Mouse (Mus musculus) CD4-positive, CD25-positive, alpha-beta regulatory T cell, adult 2 months (primary cell): ENCODE measurements at regions not wholly inside any gene's neighbourhood (a gene's known extent, or its start where the extent isn't known, plus 50 kb on each side); places are given as distances from the start of the nearest gene placed in this dataset.
"Not testable (repeated sequence)": the region's sequence is repeated elsewhere in the genome, so short reads cannot be mapped to it uniquely, and the experiment has no call there.

Experiments used
- DNase-seq: peaks from one replicate; pipeline ENCODE4 v3.0.0-alpha.2; 2012; ENCODE audit warnings: low read depth, low spot score

DNA sequence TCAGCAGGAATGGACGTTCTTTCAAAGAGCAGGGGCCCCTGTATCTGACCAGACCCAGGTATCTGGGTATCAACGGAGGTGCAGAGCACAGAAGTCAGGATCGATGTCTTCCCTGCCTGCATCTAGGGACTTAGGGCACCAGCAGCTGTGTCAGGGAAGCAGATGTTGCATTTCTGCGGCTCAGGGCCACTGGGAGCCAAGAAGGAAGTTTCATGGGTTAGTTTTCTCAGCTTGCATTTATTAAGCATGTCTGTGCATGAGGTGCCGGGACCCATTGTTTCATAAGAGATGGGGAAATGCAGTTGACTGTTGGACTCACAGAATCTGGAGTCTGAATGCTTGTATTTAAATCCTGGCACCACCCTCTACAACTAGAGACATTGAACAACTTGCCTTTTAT, 71.3 kb upstream of the Spon1 start:
- DNase-seq, result no peak

DNA sequence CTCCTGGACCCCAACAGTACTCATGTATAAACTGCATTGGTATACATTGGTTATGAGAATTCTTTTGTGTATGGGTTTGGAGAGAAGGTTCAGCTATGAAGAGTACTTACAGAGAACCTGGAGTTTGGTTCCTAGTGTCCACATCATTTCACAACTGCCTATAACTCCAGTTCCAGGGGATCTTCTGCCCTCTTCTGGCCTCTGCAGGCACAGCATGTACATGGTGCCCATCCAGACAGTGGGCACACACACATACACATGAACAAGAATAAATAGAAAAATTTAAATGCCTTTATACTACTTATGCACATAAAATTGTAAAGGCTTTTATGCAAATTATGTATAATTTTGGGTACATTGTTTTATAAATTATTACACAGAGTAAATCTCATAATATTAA, 59.9 kb upstream of the Spon1 start:
- DNase-seq, result no peak

DNA sequence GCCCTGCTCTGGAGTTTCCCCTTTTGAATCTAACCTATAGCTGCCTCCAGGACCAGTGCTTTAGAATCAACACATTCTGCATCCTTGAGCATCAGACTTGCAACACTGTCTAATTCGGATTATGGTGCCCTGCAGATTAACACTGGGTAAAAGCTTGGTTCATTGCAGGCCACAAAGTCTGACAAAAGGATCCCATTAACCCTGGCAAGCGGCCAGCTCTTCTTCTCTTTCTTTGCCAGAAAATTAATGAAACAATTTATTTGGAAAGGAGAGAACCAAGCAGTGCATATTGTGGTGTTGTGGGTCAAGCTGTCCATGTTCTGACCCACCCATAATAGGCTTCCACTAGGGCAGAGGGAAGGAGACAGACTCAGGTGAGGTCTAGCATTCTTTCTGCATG, 58.2 kb upstream of the Spon1 start:
- no peak for DNase-seq

DNA sequence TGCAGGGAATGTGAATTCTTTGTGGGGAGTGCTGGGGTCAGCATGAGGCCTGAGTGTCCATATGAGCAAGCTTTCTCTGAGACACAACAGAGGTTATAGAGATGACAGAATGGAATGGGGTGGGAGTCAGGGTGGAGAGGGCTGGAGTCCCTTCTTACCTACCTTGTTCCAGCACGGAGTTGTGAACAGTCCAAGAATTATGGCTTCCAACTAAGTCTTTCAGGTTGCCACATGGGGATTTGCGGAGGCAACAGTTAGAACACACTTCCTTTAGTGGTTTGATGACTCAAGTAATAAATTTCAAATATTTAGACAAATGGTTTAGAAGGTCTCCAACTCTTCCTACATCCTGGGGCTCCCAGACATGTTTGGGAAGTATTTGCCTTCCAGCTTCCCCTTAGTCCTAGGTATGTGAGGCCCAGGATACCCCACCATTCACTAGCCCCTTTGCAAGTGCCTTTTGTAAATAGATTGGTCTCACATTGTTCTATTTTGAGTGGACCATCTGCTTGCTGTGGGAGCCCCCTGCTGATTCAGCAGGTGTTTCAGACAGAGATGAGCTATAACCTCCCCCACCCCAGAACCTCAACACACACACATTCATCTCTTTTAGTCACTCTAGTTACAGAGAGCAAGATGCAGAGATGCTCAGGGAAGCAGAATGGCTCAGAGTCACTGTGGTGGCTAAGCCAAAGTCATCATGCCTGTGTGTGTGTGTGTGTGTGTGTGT, 55.1 kb upstream of the Spon1 start:
- no peak for DNase-seq

DNA sequence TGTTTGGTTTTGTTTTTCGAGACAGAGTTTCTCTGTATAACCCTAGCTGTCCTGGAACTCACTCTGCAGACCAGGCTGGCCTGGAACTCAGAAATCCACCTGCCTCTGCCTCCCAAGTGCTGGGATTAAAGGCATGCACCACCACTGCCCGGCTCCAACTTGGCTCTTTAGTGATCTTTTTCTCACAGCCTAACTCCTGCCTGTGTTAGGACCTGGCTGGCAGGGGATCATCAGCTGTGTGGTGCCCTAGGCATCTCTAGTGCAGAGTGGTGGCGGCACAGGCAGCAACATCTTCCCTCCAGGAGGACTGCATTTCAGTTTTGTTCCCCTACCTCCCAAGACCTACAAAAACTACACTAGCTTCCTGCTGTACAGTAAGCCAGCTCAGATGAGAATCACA, 54.4 kb upstream of the Spon1 start:
- not testable (repeated sequence) for DNase-seq
